Mouse (Mus musculus): ENCODE results near the gene Fam110a. TPM values are rescaled to one million over a fixed set of nuclear protein-coding genes. Genes with fewer than 3 reads are reported as not detected.

Gene Fam110a
- polyA plus RNA-seq (2021), result 34.6 TPM

DNA sequence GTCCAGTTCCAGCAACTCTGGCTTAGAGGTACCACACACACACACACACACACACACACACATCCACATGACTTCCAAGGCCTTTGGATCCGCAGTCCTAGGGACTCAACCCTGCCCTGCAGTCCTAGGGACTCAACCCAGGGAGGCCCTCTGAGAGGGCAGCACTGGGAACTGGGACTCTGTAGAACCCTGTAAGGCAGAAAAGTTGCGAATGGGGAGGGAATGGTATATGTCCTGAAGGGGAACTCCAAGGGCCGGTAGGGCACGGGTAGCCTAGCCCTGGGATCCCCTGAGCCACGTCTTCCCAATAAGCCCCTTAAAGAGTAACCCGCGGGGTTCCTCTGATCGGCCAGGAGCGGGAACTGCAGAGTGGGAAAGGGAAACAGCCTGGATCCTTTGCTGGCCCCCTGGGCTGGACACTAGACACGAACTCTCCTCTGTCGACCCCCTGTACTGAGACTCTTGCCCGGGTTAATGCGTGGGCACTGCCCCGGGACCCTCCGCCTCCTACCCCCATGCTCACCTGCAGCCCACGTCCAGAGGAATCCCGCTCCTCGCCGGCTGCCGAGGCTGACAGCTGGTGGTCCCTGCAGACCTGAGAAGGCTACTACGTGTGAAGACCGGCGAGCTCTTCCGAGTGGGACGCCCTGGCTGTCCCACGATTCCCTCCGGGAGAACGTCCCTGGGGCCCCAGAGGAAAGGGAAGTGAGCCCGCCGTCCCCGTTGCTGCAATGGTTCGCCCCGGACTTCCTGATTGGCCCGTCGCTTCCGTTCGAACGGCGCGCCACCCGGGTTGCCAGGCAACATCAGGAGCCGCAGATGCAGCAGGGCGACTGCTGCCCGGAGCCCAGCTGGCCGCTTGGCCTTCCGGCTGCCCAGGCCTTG is at the start of gene Fam110a:
Gene Fam110a, minus strand, starts transcription at position 750 of the 885 bp plus-strand sequence.
- peak; percentile 89 for ATAC-seq
- CTCF ChIA-PET, result no interaction called here
- TF ChIP-seq CTCF (IDR thresholded peaks at IDR 0.05), result no peak
- POLR2A ChIA-PET, result interaction anchor here (0.7 to 1.4 kb wide), 3 partner anchors 14 to 65 kb away, joined by 3 read pairs; no protein-coding TSS in a partner anchor
- DNase-seq (ENCODE audit: low read depth, low spot score), result no peak
- no peaks in the 10 kb centered on the region for H3K27me3 ChIP-seq
- in situ Hi-C loops (cut with MboI; ENCODE audit: low pct_unique_long_range_greater_than_20kb), result loop anchor here (5.0 kb wide), 1 partner anchor 62 kb away; no protein-coding TSS in a partner anchor

DNA sequence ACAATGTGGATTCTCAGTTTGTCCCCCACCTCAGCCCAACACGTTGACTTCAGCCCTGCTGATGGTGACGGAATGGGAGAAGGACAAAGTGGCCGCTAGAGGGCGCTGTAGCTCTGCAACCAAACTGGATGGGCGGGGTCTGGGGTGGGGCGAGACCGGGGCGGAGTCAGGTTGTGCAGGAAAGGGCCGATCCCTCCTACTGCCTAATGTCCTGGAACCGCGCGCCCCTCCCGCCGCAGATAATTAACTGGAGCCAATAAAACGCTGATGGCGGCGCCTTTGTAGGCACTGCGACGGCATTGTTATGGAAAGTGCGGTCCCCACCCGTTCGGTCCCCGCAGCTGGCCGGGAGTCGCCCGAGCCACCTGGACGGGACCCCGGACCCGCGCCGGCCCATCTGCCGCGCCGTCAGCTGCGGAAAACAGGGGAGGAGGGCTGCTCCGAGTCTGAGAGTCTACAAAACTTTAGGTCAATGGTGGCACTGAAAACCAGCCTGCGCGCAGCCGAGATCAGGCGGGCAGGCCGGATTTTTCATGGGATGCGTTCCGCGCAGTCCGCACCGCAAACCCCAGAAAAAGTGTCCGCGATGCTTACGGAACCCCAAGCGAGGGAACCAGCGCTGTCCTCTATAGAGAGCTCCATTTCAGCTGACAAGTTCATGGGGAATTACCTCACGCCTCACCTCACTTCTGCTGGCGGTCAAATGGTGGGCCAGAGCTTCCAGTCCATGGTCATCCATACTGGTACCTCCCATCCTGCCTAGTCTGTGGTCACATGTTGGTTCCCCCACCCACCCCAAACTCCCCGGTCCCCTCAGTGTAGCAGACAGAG is 49.4 kb upstream of the Fam110a start:
- peak; percentile 79 for TF ChIP-seq CTCF (IDR thresholded peaks at IDR 0.05)
- DNase-seq (ENCODE audit: low read depth, low spot score) (peak; percentile 34), ATAC-seq (peak; percentile 77)
- CTCF ChIA-PET, result interaction anchor here (1.4 kb wide), 1 partner anchor 59 kb away, joined by 5 read pairs; no protein-coding TSS in a partner anchor
- peaks cover 16% of the 10 kb centered on the region for H3K27me3 ChIP-seq
- in situ Hi-C loops (cut with MboI; ENCODE audit: low pct_unique_long_range_greater_than_20kb), result loop anchor here (10.0 kb wide), 1 partner anchor 335 kb away; no protein-coding TSS in a partner anchor
- POLR2A ChIA-PET, result no interaction called here

DNA sequence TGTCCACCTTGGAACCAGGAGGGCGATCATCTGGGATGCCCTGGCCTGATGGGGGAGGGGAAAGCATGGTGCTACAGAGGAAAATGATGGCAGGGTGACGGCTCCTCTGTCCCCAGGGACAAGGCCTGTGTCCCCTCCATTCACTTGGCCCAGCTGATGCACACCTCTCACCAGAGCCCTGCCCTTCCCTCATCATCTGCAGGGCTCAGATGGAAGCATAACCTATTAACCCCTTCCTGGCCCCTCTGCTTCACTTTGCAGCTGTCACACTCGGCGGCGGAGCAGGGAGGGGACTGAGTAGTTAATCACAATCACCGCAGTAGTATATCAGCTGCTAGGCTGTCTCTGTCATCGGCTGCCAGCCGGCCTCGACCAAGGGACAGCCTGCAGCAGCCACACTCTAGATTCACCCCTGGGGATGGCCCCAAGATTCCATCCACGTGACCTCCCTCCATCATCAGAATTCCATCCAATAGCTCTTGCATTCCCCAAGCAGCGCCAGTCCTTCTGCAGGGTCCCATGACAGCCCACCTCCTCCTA is 44.9 kb upstream of the Fam110a start:
- no peak for TF ChIP-seq CTCF (IDR thresholded peaks at IDR 0.05)
- in situ Hi-C loops (cut with MboI; ENCODE audit: low pct_unique_long_range_greater_than_20kb), result loop anchor here (5.0 to 25.0 kb wide), 3 partner anchors 172 to 340 kb away; no protein-coding TSS in a partner anchor
- no peak for ATAC-seq
- no peak for DNase-seq (ENCODE audit: low read depth, low spot score)
- ChIA-PET POLR2A (no interaction called here), CTCF (interaction anchor here (1.1 kb wide), 1 partner anchor 17 kb away, joined by 3 read pairs; no protein-coding TSS in a partner anchor)
- H3K27me3 ChIP-seq, result peaks cover 10% of the 10 kb centered on the region

DNA sequence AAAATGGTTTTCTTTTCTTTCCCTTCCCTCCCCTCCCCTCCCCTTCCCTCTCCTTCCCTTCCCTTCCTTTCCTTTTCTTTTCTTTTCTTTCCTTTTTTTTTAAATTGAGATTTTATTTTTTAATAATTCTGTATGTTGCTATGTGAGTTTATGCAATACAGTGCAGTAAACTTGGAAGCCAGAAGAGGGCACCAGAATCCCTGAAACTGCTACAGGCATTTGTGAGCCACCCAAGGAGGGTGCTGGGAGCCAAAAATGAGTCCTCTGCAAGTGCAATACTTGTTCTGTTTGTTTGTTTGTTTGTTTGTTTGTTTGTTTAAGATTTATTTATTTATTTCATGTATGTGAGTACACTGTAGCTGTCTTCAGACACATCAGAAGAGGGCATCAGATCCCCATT is 42.0 kb upstream of the Fam110a start:
- in situ Hi-C loops (cut with MboI; ENCODE audit: low pct_unique_long_range_greater_than_20kb), result loop anchor here (5.0 to 25.0 kb wide), 3 partner anchors 175 to 343 kb away; no protein-coding TSS in a partner anchor
- ChIA-PET POLR2A (no interaction called here), CTCF (no interaction called here)
- H3K27me3 ChIP-seq, result peaks cover 7% of the 10 kb centered on the region
- no peak for TF ChIP-seq CTCF (IDR thresholded peaks at IDR 0.05)
- ATAC-seq (no peak), DNase-seq (ENCODE audit: low read depth, low spot score) (no peak)

DNA sequence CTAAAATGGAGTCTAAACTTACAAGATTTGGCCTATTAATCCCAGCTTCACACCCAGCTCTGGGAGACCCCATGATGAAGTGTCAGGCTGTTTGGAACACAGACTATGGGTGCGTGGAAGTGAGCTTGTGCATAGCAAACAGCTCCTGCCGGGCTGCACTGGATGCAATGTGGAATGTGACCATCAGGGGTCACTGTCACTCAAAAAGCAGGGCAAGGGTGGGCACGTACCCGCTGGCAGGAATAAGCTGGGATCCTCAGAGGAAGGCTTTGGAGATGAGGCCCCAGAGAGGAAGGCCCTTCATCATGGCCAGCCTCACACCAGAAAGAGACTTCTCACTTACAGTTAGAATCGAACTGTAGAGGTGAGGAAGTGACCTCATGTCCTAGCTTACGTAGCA is 40.2 kb upstream of the Fam110a start:
- peak; percentile 77 for TF ChIP-seq CTCF (IDR thresholded peaks at IDR 0.05)
- ATAC-seq, result no peak
- DNase-seq (ENCODE audit: low read depth, low spot score), result no peak
- in situ Hi-C loops (cut with MboI; ENCODE audit: low pct_unique_long_range_greater_than_20kb), result loop anchor here (5.0 to 25.0 kb wide), 3 partner anchors 177 to 345 kb away; no protein-coding TSS in a partner anchor
- ChIA-PET POLR2A (no interaction called here), CTCF (interaction anchor here (0.8 to 1.2 kb wide), 3 partner anchors 22 to 178 kb away, joined by 3 read pairs; no protein-coding TSS in a partner anchor)
- peaks cover 6% of the 10 kb centered on the region for H3K27me3 ChIP-seq

DNA sequence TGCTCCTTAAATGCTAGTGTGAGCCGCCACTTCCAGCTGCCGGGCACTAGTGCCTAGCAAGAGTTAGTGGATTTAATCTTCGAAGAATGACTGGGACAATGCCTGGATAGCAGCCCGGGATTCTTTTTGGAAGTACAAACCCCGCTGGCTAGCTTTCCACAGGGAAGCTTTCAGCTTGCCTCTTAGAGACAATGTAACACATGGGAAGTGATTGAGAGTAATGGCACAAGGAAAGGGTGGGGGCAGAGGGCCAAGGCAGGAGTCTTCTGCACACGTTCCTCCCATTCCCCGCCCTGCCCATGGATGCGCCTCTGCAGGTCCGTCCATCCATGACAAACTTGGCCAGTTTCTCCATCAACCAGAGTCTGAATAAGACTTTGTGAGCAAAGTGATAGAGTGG is 36.6 kb upstream of the Fam110a start:
- H3K27me3 ChIP-seq, result no peaks in the 10 kb centered on the region
- ChIA-PET POLR2A (no interaction called here), CTCF (interaction anchor here (1.6 kb wide), 1 partner anchor 10 kb away, joined by 3 read pairs; no protein-coding TSS in a partner anchor)
- ATAC-seq, result no peak
- in situ Hi-C loops (cut with MboI; ENCODE audit: low pct_unique_long_range_greater_than_20kb), result loop anchor here (25.0 kb wide), 1 partner anchor 254 kb away; no protein-coding TSS in a partner anchor
- no peak for DNase-seq (ENCODE audit: low read depth, low spot score)
- TF ChIP-seq CTCF (IDR thresholded peaks at IDR 0.05), result no peak

DNA sequence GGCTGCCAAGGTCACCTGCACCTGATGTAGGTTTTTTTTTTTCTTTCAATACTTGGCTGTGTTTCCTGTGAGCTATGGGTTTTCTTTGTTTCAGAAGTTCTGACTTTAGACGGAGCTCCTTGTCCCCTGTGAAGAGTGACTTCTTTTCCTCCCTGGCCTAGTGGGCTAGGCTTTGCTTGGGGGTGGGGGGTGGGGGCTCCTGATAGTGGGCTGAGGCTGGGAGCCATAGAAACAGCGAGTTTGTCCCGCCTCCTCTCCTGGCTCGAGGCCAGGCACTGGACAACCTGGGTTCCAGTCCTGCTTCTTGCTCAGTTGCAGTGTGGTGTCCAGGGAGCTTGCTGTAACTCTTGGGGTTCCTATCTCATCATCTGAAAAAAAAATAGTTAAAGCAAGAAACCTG is 36.0 kb upstream of the Fam110a start:
- in situ Hi-C loops (cut with MboI; ENCODE audit: low pct_unique_long_range_greater_than_20kb), result loop anchor here (25.0 kb wide), 1 partner anchor 254 kb away; no protein-coding TSS in a partner anchor
- DNase-seq (ENCODE audit: low read depth, low spot score) (no peak), ATAC-seq (no peak)
- ChIA-PET POLR2A (interaction anchor here (0.6 kb wide), 1 partner anchor 32 kb away, joined by 4 read pairs; no protein-coding TSS in a partner anchor), CTCF (interaction anchor here (1.6 kb wide), 1 partner anchor 10 kb away, joined by 3 read pairs; no protein-coding TSS in a partner anchor)
- no peak for TF ChIP-seq CTCF (IDR thresholded peaks at IDR 0.05)
- H3K27me3 ChIP-seq, result no peaks in the 10 kb centered on the region

DNA sequence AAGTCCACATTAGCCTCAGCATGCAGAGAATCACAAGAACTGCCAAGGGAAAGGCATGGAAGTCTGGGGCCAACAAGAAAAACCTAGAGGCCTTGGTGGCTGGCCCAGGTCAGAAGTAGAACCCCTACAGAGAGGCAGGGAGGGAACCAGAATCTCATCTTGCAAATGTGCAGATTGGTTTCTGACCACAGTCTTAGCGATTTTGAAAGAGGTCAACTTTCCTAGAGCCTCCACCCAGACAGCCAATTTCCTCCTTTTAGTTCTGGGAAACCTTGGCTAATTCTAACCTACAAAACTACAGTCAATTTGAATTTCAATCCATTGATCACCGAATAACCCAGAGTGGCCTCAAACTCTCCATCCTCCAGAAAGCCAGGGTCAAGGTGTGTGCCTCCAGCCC is 32.7 kb upstream of the Fam110a start:
- TF ChIP-seq CTCF (IDR thresholded peaks at IDR 0.05), result no peak
- in situ Hi-C loops (cut with MboI; ENCODE audit: low pct_unique_long_range_greater_than_20kb), result loop anchor here (25.0 kb wide), 1 partner anchor 250 kb away; no protein-coding TSS in a partner anchor
- H3K27me3 ChIP-seq, result no peaks in the 10 kb centered on the region
- CTCF ChIA-PET, result no interaction called here
- no peak for ATAC-seq
- DNase-seq (ENCODE audit: low read depth, low spot score), result no peak
- POLR2A ChIA-PET, result no interaction called here

DNA sequence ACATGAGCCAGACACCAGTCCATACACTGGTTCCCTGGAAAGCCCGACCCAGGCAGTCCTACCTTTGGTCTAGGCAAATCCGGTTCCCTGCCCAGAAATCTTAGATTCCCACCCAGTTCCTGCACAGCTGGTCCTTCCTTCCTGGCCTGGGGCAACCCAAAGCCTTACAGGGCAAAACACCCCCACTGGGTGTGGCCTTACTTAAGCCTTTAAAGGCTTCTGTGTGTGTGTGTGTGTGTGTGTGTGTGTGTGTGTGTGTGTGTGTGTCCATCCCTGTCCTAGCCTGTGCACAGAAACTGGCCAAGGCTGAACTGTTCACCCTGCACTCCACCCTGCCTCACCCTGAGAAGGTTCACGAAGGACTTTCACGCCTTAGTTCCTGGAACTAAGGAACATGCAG is 32.2 kb upstream of the Fam110a start:
- H3K27me3 ChIP-seq, result no peaks in the 10 kb centered on the region
- ChIA-PET CTCF (interaction anchor here (1.0 kb wide), 1 partner anchor 100 kb away, joined by 3 read pairs; no protein-coding TSS in a partner anchor), POLR2A (no interaction called here)
- in situ Hi-C loops (cut with MboI; ENCODE audit: low pct_unique_long_range_greater_than_20kb), result loop anchor here (25.0 kb wide), 1 partner anchor 250 kb away; no protein-coding TSS in a partner anchor
- DNase-seq (ENCODE audit: low read depth, low spot score) (no peak), ATAC-seq (no peak)
- no peak for TF ChIP-seq CTCF (IDR thresholded peaks at IDR 0.05)
